Mouse (Mus musculus) myocyte (in vitro differentiated cells): ENCODE results near the gene Dab1.

ENCODE experiments used
- CEBPB ChIP-seq: IDR thresholded peaks from 2 replicates; pipeline ENCODE4 v1.6.1; 2011; ENCODE audit warnings: mild to moderate bottlenecking, moderate library complexity; ENCODE audit not compliant: poor library complexity, insufficient read depth, severe bottlenecking
- E2F4 ChIP-seq: IDR thresholded peaks from one replicate; pipeline ENCODE4 v1.6.1; 2011; ENCODE audit warnings: mild to moderate bottlenecking, control low read depth, moderate library complexity; ENCODE audit not compliant: insufficient read depth
- MAX ChIP-seq: IDR thresholded peaks from one replicate; pipeline ENCODE4 v1.6.1; 2011; ENCODE audit warnings: low read depth, mild to moderate bottlenecking, control low read depth
- MYOG ChIP-seq, 3 experiments: IDR thresholded peaks; one replicate each; pipeline ENCODE4 v1.6.1; 2011; ENCODE audit warnings: control low read depth in 2 of 3, low read depth in 2 of 3, mild to moderate bottlenecking in 2 of 3; ENCODE audit not compliant: insufficient read length in 2 of 3, control insufficient read depth in 1 of 3, insufficient read depth in 1 of 3
- POLR2A ChIP-seq: IDR thresholded peaks from one replicate; pipeline ENCODE4 v1.6.1; 2011; ENCODE audit warnings: low read depth, mild to moderate bottlenecking, control low read depth, moderate library complexity; ENCODE audit not compliant: insufficient read length
- POLR2AphosphoS2 ChIP-seq: IDR thresholded peaks from one replicate; pipeline ENCODE4 v1.6.1; 2011; ENCODE audit warnings: low read depth, control low read depth; ENCODE audit not compliant: insufficient read length
- REST ChIP-seq: IDR thresholded peaks from one replicate; pipeline ENCODE4 v1.6.1; 2011; ENCODE audit warnings: mild to moderate bottlenecking, control low read depth, moderate library complexity; ENCODE audit not compliant: insufficient read depth, insufficient read length
- TCF12 ChIP-seq: IDR thresholded peaks from one replicate; pipeline ENCODE4 v1.6.1; 2011; ENCODE audit warnings: mild to moderate bottlenecking, control low read depth; ENCODE audit not compliant: poor library complexity, insufficient read depth, severe bottlenecking
- USF1 ChIP-seq: IDR thresholded peaks from one replicate; pipeline ENCODE4 v1.6.1; 2011; ENCODE audit warnings: low read depth, mild to moderate bottlenecking, control low read depth, moderate library complexity

GRCm38 (mm10) chr4:104269422-104270172 is 650.4 kb downstream of the Dab1 start:
- no peak for TF ChIP-seq MYOG (IDR thresholded peaks at IDR 0.05; ENCODE audit: control insufficient read depth in 1 of 3, insufficient read depth in 1 of 3, insufficient read length in 2 of 3, low read depth in 2 of 3)
- TF ChIP-seq E2F4, result no peak
- no peak for TF ChIP-seq POLR2A
- no peak for TF ChIP-seq USF1
- no peak for TF ChIP-seq REST
- no peak for TF ChIP-seq TCF12
- no peak for TF ChIP-seq CEBPB
- no peak for TF ChIP-seq MAX
- TF ChIP-seq POLR2AphosphoS2, result no peak
